In genomic region chr4:32106664-32107171, GRCm38 (mm10) we compare ENCODE assay signal across 11 mouse cellular contexts.
DNase-seq lines count a peak whose midpoint lies in the region; ATAC-seq lines count a peak whose summit lies in the region.
"Had no signal": no experiment of that assay in that cellular context is flagged by ENCODE, and none has a peak within 500 bp of the region (broad histone marks: within the 10 kb centered on the region; RNA-seq: fewer than 3 reads in every experiment).

No protein-coding gene starts in this region.

- 6% methylated on average over 5 of the region's 5 CpGs for WGBS in heart, embryonic 10.5 days
- 7% methylated on average over 5 of the region's 5 CpGs for WGBS in forebrain, embryonic 12.5 days

- H3K27ac ChIP-seq in heart, embryonic 10.5 days = peak overlapping the region; percentile 45; the same call in 1 of the 2 replicates
- peak overlapping the region; percentile 47; the same call in 1 of the 2 replicates for H3K27ac ChIP-seq in forebrain, embryonic 12.5 days

- H3K36me3 ChIP-seq in heart, embryonic 10.5 days = no peaks in the 10 kb centered on the region
- no peaks in the 10 kb centered on the region for H3K36me3 ChIP-seq in forebrain, embryonic 12.5 days (replicated peaks)

- intact Hi-C loops in heart, postnatal 36 days (cut with DNase I) = no loop called here
- intact Hi-C loops in gastrocnemius, postnatal 36 days (cut with DNase I) = no loop called here

- H3K4me2 ChIP-seq in forebrain, embryonic 12.5 days = no peak overlapping the region; the same call in 1 of the 2 replicates

- H3K9me3 ChIP-seq in heart, embryonic 10.5 days = no peaks in the 10 kb centered on the region
- H3K9me3 ChIP-seq in forebrain, embryonic 12.5 days = no peaks in the 10 kb centered on the region

- no peak for DNase-seq in heart, embryonic 10.5 days (ENCODE audit: low spot score)
- no peak for DNase-seq in heart, postnatal 36 days
- peak; percentile 9 to 11 for DNase-seq in left cerebral cortex, adult 18-20 months (ENCODE audit: low spot score in 2 of 2)
- DNase-seq in retina, embryonic 14.5 days (ENCODE audit: low spot score) = peak; percentile 59
- DNase-seq in gastrocnemius, postnatal 36 days = no peak
- no peak for DNase-seq in kidney, adult 11 months
- DNase-seq in T-cell, adult 2 months (ENCODE audit: low spot score) = no peak
- DNase-seq: cerebellum, adult 11 months; kidney, postnatal 10 days; liver had no signal

- H3K27me3 ChIP-seq in heart, embryonic 10.5 days (ENCODE audit: insufficient read depth, poor library complexity, severe bottlenecking) = no peaks in the 10 kb centered on the region
- no peaks in the 10 kb centered on the region for H3K27me3 ChIP-seq in forebrain, embryonic 12.5 days

- peak; percentile 61; the same call in 1 of the 2 replicates for ATAC-seq in forebrain, embryonic 12.5 days (ENCODE audit: low FRiP score)

- H3K4me3 ChIP-seq in heart, embryonic 10.5 days = peak overlapping the region; percentile 27; the same call in 1 of the 2 replicates
- H3K4me3 ChIP-seq in forebrain, embryonic 12.5 days (replicated peaks) = no peak overlapping the region

- no peak overlapping the region for H3K9ac ChIP-seq in forebrain, embryonic 12.5 days

- H3K4me1 ChIP-seq in heart, embryonic 10.5 days = peaks cover 18% of the 10 kb centered on the region
- peaks cover 9% of the 10 kb centered on the region for H3K4me1 ChIP-seq in forebrain, embryonic 12.5 days

Comparison
In these comparisons a context has a peak if more than half of its experiments do, and no peak if none do; other contexts are left out.
1. DNase-seq: peak in left cerebral cortex, adult 18-20 months (2 of 2) and retina, embryonic 14.5 days (single experiment); none in heart, embryonic 10.5 days (single experiment), heart, postnatal 36 days (0 of 2), gastrocnemius, postnatal 36 days (0 of 2), kidney, adult 11 months (single experiment) and T-cell, adult 2 months (single experiment).